Mouse (Mus musculus): ENCODE results near the gene Pah. TPM values are rescaled to one million over a fixed set of nuclear protein-coding genes. Genes with fewer than 3 reads are reported as not detected.

Pah gene
- polyA plus RNA-seq, 1 experiment from 2014 or later, result not detected

DNA sequence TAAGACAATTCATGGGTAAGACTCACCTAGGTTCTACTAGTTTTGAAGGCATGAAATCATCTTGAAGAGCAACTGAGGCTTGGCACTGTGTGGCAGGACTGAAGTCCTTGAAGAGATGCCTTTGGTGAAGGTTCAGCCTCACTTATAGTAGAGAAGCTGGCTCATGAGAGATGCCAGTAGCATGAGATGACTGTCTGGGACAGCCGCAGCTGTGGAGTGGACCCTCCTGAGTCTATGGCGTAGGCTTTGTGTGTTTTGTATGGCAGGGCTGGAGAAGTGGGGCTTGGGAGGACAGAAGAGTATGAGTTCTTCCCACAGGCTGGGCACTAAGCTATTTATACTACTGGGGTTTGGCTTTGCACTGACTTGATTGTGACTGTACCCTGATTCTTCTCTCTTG lies 24.5 kb upstream of the Pah start:
- ATAC-seq (ENCODE audit: low read depth) (no peak), DNase-seq (ENCODE audit: low spot score) (no peak)
- no peak overlapping the region for H3K9ac ChIP-seq (ENCODE audit: low read depth, low read length)
- H3K9me3 ChIP-seq (ENCODE audit: control insufficient read depth, low read length), result peaks cover 5% of the 10 kb centered on the region; the same call in 1 of the 2 replicates
- H3K4me3 ChIP-seq (ENCODE audit: low read depth, low read length), result no peak overlapping the region
- no peak overlapping the region for H3K4me2 ChIP-seq (ENCODE audit: low read depth, low read length)
- H3K27me3 ChIP-seq (replicated peaks; ENCODE audit: control insufficient read depth, insufficient read depth, low read length), result peaks cover 86% of the 10 kb centered on the region
- 92% methylated on average over 2 of the region's 2 CpGs for WGBS
- H3K4me1 ChIP-seq (ENCODE audit: control insufficient read depth, insufficient read depth, low read length), result peaks cover 9% of the 10 kb centered on the region
- H3K36me3 ChIP-seq (ENCODE audit: control insufficient read depth, insufficient read depth, low read length), result no peaks in the 10 kb centered on the region
- no peak overlapping the region for H3K27ac ChIP-seq (replicated peaks; ENCODE audit: low read depth, low read length)

DNA sequence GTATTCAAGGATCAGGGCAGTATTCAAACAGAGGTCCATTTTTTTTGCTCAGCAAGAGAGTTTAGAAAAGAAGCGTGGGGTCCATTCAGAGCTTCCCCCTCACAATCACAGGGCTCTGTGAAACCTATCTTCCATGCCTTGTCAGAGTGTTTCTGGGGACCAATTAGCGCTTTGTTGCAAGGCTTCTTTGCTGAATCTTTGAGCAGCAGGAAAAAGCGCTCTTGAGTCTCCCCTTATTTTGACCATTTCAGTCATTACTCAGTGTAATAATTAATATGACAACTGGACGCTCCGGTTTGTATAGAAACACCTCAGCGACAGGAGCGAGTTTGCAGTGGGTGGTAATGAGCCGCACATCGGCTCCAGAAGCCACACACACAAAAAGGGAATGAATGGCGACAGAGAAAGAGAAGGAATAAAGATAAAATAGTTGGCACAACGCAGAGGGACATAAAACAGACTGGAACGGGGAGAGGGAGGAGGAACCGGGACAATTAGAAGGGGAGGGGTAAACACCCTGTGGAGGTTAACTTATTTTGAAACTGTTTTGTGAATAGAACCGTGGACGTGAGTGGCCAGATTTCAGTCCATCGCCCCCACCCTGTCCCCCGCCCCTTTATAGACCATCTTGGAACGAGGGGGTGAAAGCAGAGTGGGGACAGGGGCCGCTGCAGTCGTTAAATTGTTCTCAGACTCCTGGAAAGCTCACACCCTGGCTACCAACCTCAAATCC lies 20.5 kb upstream of the Pah start:
- peak overlapping the region; percentile 5; the same call in 1 of the 2 replicates for H3K4me2 ChIP-seq (ENCODE audit: low read depth, low read length)
- H3K27me3 ChIP-seq (replicated peaks; ENCODE audit: control insufficient read depth, insufficient read depth, low read length), result peaks cover 64% of the 10 kb centered on the region
- H3K36me3 ChIP-seq (ENCODE audit: control insufficient read depth, insufficient read depth, low read length), result no peaks in the 10 kb centered on the region
- H3K27ac ChIP-seq (replicated peaks; ENCODE audit: low read depth, low read length), result no peak overlapping the region
- no peak overlapping the region for H3K4me3 ChIP-seq (ENCODE audit: low read depth, low read length)
- 15% methylated on average over 20 of the region's 20 CpGs for WGBS
- peaks cover 2% of the 10 kb centered on the region; the same call in 1 of the 2 replicates for H3K9me3 ChIP-seq (ENCODE audit: control insufficient read depth, low read length)
- H3K9ac ChIP-seq (ENCODE audit: low read depth, low read length), result no peak overlapping the region
- peak; percentile 33; the same call in 1 of the 2 replicates for ATAC-seq (ENCODE audit: low read depth)
- no peaks in the 10 kb centered on the region for H3K4me1 ChIP-seq (ENCODE audit: control insufficient read depth, insufficient read depth, low read length)
- DNase-seq (ENCODE audit: low spot score), result peak; percentile 57

DNA sequence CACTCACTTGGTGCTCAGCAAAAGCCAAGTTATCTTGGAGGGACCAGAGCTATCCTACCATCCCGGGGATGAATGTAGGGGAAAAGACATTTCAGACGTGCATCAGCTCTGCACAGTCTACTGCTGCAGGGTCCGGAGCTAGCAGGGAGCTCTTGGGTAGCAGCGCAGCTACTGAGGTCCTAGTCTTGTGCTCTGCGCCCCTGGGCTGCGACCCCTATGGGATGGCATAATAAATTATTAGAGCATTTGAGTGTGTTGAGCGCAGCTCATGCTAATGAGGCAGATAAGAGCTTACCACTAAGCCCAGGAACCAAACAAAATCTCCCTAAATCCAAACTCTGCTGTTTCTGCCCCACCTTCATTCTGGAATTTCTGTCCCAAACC lies 19.9 kb upstream of the Pah start:
- 0 out of 2 replicates have a peak, but pooled peaks have one; percentile 74 for ATAC-seq (ENCODE audit: low read depth)
- peaks cover 61% of the 10 kb centered on the region for H3K27me3 ChIP-seq (replicated peaks; ENCODE audit: control insufficient read depth, insufficient read depth, low read length)
- WGBS, result 15% methylated on average over 7 of the region's 7 CpGs

DNA sequence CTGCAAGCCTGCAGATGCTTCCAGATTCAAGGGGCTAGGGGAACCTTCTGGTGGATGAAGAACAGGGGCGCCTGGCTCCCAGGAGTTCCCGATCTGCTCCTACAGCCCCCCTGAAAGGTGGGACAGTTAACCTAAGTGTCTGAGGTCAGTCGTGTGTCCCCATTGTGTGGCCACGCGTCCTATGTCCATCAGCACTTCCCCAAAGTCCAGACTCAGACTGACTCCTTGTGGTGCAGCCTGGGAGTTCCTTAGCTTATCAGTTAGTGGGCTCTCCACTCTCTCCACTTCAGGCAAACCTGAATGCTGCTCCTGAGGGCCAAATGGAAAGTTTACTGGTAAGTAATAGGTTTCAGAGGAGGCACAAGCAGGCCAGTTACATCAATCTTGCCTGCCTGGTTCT lies 19.3 kb upstream of the Pah start:
- DNase-seq (ENCODE audit: low spot score), result peak; percentile 24
- H3K9me3 ChIP-seq (ENCODE audit: control insufficient read depth, low read length), result no peaks in the 10 kb centered on the region
- H3K27me3 ChIP-seq (replicated peaks; ENCODE audit: control insufficient read depth, insufficient read depth, low read length), result peaks cover 55% of the 10 kb centered on the region
- no peak overlapping the region for H3K9ac ChIP-seq (ENCODE audit: low read depth, low read length)
- 21% methylated on average over 5 of the region's 5 CpGs for whole genome bisulfite sequencing
- no peak overlapping the region for H3K27ac ChIP-seq (replicated peaks; ENCODE audit: low read depth, low read length)
- H3K4me1 ChIP-seq (ENCODE audit: control insufficient read depth, insufficient read depth, low read length), result no peaks in the 10 kb centered on the region
- no peaks in the 10 kb centered on the region for H3K36me3 ChIP-seq (ENCODE audit: control insufficient read depth, insufficient read depth, low read length)
- no peak for ATAC-seq (ENCODE audit: low read depth)
- H3K4me2 ChIP-seq (ENCODE audit: low read depth, low read length), result no peak overlapping the region
- H3K4me3 ChIP-seq (ENCODE audit: low read depth, low read length), result no peak overlapping the region

More for the DNA sequence above, 19.9 kb upstream of the Pah start:
- Histone ChIP-seq H3K4me3 (ENCODE audit: low read depth, low read length) (no peak overlapping the region), H3K4me1 (ENCODE audit: control insufficient read depth, insufficient read depth, low read length) (no peaks in the 10 kb centered on the region), H3K9me3 (ENCODE audit: control insufficient read depth, low read length) (no peaks in the 10 kb centered on the region), H3K9ac (ENCODE audit: low read depth, low read length) (no peak overlapping the region), H3K4me2 (ENCODE audit: low read depth, low read length) (peak overlapping the region; percentile 5; the same call in 1 of the 2 replicates), H3K36me3 (ENCODE audit: control insufficient read depth, insufficient read depth, low read length) (no peaks in the 10 kb centered on the region), H3K27ac (replicated peaks; ENCODE audit: low read depth, low read length) (no peak overlapping the region)
- peak; percentile 15 for DNase-seq (ENCODE audit: low spot score)

DNA sequence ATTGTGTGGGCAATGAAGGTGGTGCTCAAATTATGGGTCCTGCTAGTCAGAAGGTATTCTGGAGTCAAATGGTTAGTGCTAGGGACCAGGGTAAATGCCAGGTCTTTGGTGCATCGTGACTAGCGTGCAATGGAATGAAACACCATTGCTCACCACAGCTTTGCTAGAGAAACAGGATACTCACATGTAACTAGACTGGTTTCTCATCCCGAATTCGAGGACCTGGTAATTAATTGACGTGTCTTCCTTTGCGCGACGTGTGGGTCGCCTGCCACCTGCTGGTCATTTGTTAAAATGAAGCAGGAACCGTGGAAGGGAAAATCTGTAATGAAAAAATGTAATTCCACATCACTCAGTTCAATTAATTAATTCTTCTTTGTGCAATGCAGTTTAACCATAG lies 17.6 kb upstream of the Pah start:
- H3K9me3 ChIP-seq (ENCODE audit: control insufficient read depth, low read length), result no peaks in the 10 kb centered on the region
- H3K9ac ChIP-seq (ENCODE audit: low read depth, low read length), result no peak overlapping the region
- ATAC-seq (ENCODE audit: low read depth), result no peak
- DNase-seq (ENCODE audit: low spot score), result peak; percentile 63
- H3K4me3 ChIP-seq (ENCODE audit: low read depth, low read length), result no peak overlapping the region
- no peaks in the 10 kb centered on the region for H3K36me3 ChIP-seq (ENCODE audit: control insufficient read depth, insufficient read depth, low read length)
- no peak overlapping the region for H3K27ac ChIP-seq (replicated peaks; ENCODE audit: low read depth, low read length)
- peaks cover 43% of the 10 kb centered on the region for H3K27me3 ChIP-seq (replicated peaks; ENCODE audit: control insufficient read depth, insufficient read depth, low read length)
- H3K4me1 ChIP-seq (ENCODE audit: control insufficient read depth, insufficient read depth, low read length), result no peaks in the 10 kb centered on the region
- peak overlapping the region; percentile 5; the same call in 1 of the 2 replicates for H3K4me2 ChIP-seq (ENCODE audit: low read depth, low read length)
- 3% methylated on average over 10 of the region's 10 CpGs for WGBS

DNA sequence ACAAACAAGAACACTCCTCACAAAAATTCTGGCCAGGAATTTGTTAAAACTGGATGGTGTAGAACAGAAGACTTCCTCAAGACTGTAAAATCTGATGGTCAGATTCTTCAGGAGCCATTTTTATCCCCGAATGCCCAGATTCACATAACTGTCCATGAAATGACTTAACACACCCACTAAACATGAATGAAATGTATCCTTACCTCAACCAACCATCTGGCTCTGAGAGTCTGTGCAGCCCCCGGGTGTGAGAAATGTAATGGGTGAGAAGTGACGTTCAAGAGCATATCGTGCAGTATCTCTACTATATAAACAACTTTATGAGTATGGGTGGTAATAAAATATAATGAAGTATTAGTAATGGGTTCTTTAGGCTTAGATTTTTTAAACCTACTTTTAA lies 13.0 kb upstream of the Pah start:
- ATAC-seq (ENCODE audit: low read depth), result no peak
- WGBS, result 84% methylated on average over 4 of the region's 4 CpGs
- Histone ChIP-seq H3K9ac (ENCODE audit: low read depth, low read length) (no peak overlapping the region), H3K27me3 (replicated peaks; ENCODE audit: control insufficient read depth, insufficient read depth, low read length) (peaks cover 3% of the 10 kb centered on the region), H3K9me3 (ENCODE audit: control insufficient read depth, low read length) (no peaks in the 10 kb centered on the region), H3K27ac (replicated peaks; ENCODE audit: low read depth, low read length) (no peak overlapping the region), H3K4me1 (ENCODE audit: control insufficient read depth, insufficient read depth, low read length) (no peaks in the 10 kb centered on the region), H3K4me3 (ENCODE audit: low read depth, low read length) (no peak overlapping the region), H3K4me2 (ENCODE audit: low read depth, low read length) (no peak overlapping the region), H3K36me3 (ENCODE audit: control insufficient read depth, insufficient read depth, low read length) (no peaks in the 10 kb centered on the region)
- no peak for DNase-seq (ENCODE audit: low spot score)

DNA sequence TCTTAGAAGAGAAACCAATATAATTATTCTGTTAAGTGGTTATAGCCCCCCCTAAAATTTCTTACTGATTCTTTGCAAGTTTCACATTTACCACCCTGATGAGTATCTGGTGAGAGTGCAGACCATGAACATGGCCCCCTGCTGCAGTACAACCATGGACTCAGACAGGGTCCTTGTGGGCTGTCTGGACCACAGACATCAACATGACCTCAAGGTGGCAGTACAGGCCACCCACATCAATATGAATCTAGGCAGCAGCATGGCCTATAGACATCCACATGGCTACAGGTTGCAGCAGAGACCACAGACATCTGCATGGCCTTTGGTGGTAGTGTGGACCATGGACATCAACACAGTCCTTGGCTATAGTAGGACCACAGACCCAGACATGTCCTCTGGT lies 8.5 kb upstream of the Pah start:
- Histone ChIP-seq H3K4me3 (ENCODE audit: low read depth, low read length) (no peak overlapping the region), H3K9me3 (ENCODE audit: control insufficient read depth, low read length) (no peaks in the 10 kb centered on the region), H3K27me3 (replicated peaks; ENCODE audit: control insufficient read depth, insufficient read depth, low read length) (no peaks in the 10 kb centered on the region), H3K36me3 (ENCODE audit: control insufficient read depth, insufficient read depth, low read length) (no peaks in the 10 kb centered on the region), H3K4me1 (ENCODE audit: control insufficient read depth, insufficient read depth, low read length) (no peaks in the 10 kb centered on the region), H3K9ac (ENCODE audit: low read depth, low read length) (no peak overlapping the region), H3K27ac (replicated peaks; ENCODE audit: low read depth, low read length) (no peak overlapping the region), H3K4me2 (ENCODE audit: low read depth, low read length) (no peak overlapping the region)
- no peak for ATAC-seq (ENCODE audit: low read depth)
- no peak for DNase-seq (ENCODE audit: low spot score)

DNA sequence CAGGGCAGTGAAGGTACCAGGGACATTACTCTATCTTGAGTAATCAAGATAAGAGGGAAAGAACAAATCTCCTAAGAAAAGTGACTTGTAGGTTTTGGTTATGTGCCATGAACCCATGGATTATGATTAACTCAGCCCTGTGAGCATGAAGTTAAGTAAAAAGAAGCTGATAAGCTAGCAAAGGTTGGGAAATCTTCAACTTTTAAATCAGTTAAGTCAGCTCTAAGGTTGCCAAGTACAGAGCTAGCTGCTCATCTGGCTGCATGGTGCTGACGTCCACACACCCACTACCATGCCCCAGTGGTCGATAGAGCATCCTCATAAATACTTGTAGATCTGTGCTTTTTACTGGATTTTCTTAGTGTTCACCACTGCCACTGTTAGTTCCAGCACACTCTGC lies 3.0 kb upstream of the Pah start:
- Histone ChIP-seq H3K27ac (replicated peaks; ENCODE audit: low read depth, low read length) (no peak overlapping the region), H3K4me1 (ENCODE audit: control insufficient read depth, insufficient read depth, low read length) (no peaks in the 10 kb centered on the region), H3K27me3 (replicated peaks; ENCODE audit: control insufficient read depth, insufficient read depth, low read length) (no peaks in the 10 kb centered on the region), H3K4me3 (ENCODE audit: low read depth, low read length) (no peak overlapping the region), H3K36me3 (ENCODE audit: control insufficient read depth, insufficient read depth, low read length) (no peaks in the 10 kb centered on the region), H3K4me2 (ENCODE audit: low read depth, low read length) (no peak overlapping the region), H3K9me3 (ENCODE audit: control insufficient read depth, low read length) (no peaks in the 10 kb centered on the region), H3K9ac (ENCODE audit: low read depth, low read length) (no peak overlapping the region)
- ATAC-seq (ENCODE audit: low read depth) (no peak), DNase-seq (ENCODE audit: low spot score) (no peak)
- 72% methylated on average over 2 of the region's 2 CpGs for WGBS
